Mouse (Mus musculus): Measurements from ENCODE around the gene Sphkap.

- TF ChIP-seq CTCF (IDR thresholded peaks at IDR 0.05) = no peak
- no peak for TF ChIP-seq EP300 (IDR thresholded peaks at IDR 0.05)
These were observed 384 bp downstream of the Sphkap start for GRCm38 (mm10) chr1:83407616-83408015.
